In genomic region chr9:56075901-56076620, GRCm38 (mm10) we compare ENCODE assay signal across 8 mouse cellular contexts. TPM values are rescaled to one million over a fixed set of nuclear protein-coding genes. Genes with fewer than 3 reads are reported as not detected.
DNase-seq lines count a peak whose midpoint lies in the region; ATAC-seq lines count a peak whose summit lies in the region.

No protein-coding gene starts in this region.

- 38% methylated on average over 7 of the region's 7 CpGs for WGBS in embryonic facial prominence, embryonic 15.5 days
- WGBS in hindbrain, embryonic 16.5 days = 57% methylated on average over 7 of the region's 7 CpGs
- 39% methylated on average over 7 of the region's 7 CpGs for WGBS in liver, embryonic 11.5 days
- WGBS in neural tube, embryonic 13.5 days = 47% methylated on average over 7 of the region's 7 CpGs

- peak; percentile 39; the same call in 1 of the 2 replicates for ATAC-seq in embryonic facial prominence, embryonic 15.5 days (ENCODE audit: insufficient number of reproducible peaks, low FRiP score, low TSS enrichment, low read depth)
- peak; percentile 46 for ATAC-seq in hindbrain, embryonic 16.5 days
- ATAC-seq in liver, embryonic 11.5 days (replicated peaks; ENCODE audit: low FRiP score) = no peak
- ATAC-seq in neural tube, embryonic 13.5 days (ENCODE audit: low read depth) = no peak

- peak; percentile 17 for DNase-seq in adrenal gland, adult 2 months
- no peak for DNase-seq in adrenal gland, postnatal 36 days
- peak; percentile 50 for DNase-seq in liver, embryonic 11.5 days (ENCODE audit: low spot score)
- no peak for DNase-seq in cerebellum, adult 18-20 months
- no peak for DNase-seq in right cerebral cortex, postnatal 36 days (ENCODE audit: low spot score in 2 of 2)

- no peak overlapping the region for H3K4me2 ChIP-seq in embryonic facial prominence, embryonic 15.5 days (replicated peaks)
- H3K4me2 ChIP-seq in hindbrain, embryonic 16.5 days (ENCODE audit: low read length) = no peak overlapping the region
- H3K4me2 ChIP-seq in liver, embryonic 11.5 days = peak overlapping the region; percentile 19
- H3K4me2 ChIP-seq in neural tube, embryonic 13.5 days = no peak overlapping the region

- no peaks in the 10 kb centered on the region for H3K27me3 ChIP-seq in embryonic facial prominence, embryonic 15.5 days
- no peaks in the 10 kb centered on the region for H3K27me3 ChIP-seq in hindbrain, embryonic 16.5 days (replicated peaks; ENCODE audit: control insufficient read depth, insufficient read depth, low read length)
- H3K27me3 ChIP-seq in liver, embryonic 11.5 days (replicated peaks; ENCODE audit: control insufficient read depth, insufficient read depth, low read length) = no peaks in the 10 kb centered on the region
- no peaks in the 10 kb centered on the region for H3K27me3 ChIP-seq in neural tube, embryonic 13.5 days

- peaks cover 7% of the 10 kb centered on the region for H3K36me3 ChIP-seq in embryonic facial prominence, embryonic 15.5 days
- H3K36me3 ChIP-seq in hindbrain, embryonic 16.5 days (ENCODE audit: control insufficient read depth, insufficient read depth, low read length) = peaks cover 3% of the 10 kb centered on the region; the same call in 1 of the 2 replicates
- H3K36me3 ChIP-seq in liver, embryonic 11.5 days (ENCODE audit: control insufficient read depth, insufficient read depth, low read length) = no peaks in the 10 kb centered on the region
- H3K36me3 ChIP-seq in neural tube, embryonic 13.5 days = peaks cover 31% of the 10 kb centered on the region

- H3K4me3 ChIP-seq in embryonic facial prominence, embryonic 15.5 days (replicated peaks) = no peak overlapping the region
- no peak overlapping the region for H3K4me3 ChIP-seq in hindbrain, embryonic 16.5 days (ENCODE audit: low read length)
- no peak overlapping the region for H3K4me3 ChIP-seq in liver, embryonic 11.5 days (ENCODE audit: low read depth, low read length)
- H3K4me3 ChIP-seq in neural tube, embryonic 13.5 days = no peak overlapping the region

- H3K4me1 ChIP-seq in embryonic facial prominence, embryonic 15.5 days = peaks cover 20% of the 10 kb centered on the region
- peaks cover 9% of the 10 kb centered on the region; the same call in 1 of the 2 replicates for H3K4me1 ChIP-seq in hindbrain, embryonic 16.5 days (ENCODE audit: control insufficient read depth, insufficient read depth, low read depth, low read length)
- peaks cover 14% of the 10 kb centered on the region for H3K4me1 ChIP-seq in liver, embryonic 11.5 days (replicated peaks; ENCODE audit: control insufficient read depth, insufficient read depth, low read length)
- peaks cover 20% of the 10 kb centered on the region for H3K4me1 ChIP-seq in neural tube, embryonic 13.5 days (replicated peaks)

- H3K9me3 ChIP-seq in embryonic facial prominence, embryonic 15.5 days (replicated peaks) = no peaks in the 10 kb centered on the region
- no peaks in the 10 kb centered on the region for H3K9me3 ChIP-seq in hindbrain, embryonic 16.5 days (ENCODE audit: control insufficient read depth, low read length)
- no peaks in the 10 kb centered on the region for H3K9me3 ChIP-seq in liver, embryonic 11.5 days (ENCODE audit: control insufficient read depth, low read length)
- H3K9me3 ChIP-seq in neural tube, embryonic 13.5 days = no peaks in the 10 kb centered on the region

- 0 out of 2 replicates have a peak overlapping the region, but pooled peaks have one; percentile 17 for H3K27ac ChIP-seq in embryonic facial prominence, embryonic 15.5 days (replicated peaks)
- H3K27ac ChIP-seq in hindbrain, embryonic 16.5 days (ENCODE audit: low read depth, low read length) = peak overlapping the region; percentile 30
- peak overlapping the region; percentile 63; the same call in 1 of the 2 replicates for H3K27ac ChIP-seq in liver, embryonic 11.5 days (ENCODE audit: low read depth, low read length)
- H3K27ac ChIP-seq in neural tube, embryonic 13.5 days (replicated peaks) = peak overlapping the region; percentile 71

- H3K9ac ChIP-seq in embryonic facial prominence, embryonic 15.5 days = no peak overlapping the region
- no peak overlapping the region for H3K9ac ChIP-seq in hindbrain, embryonic 16.5 days (ENCODE audit: low read depth, low read length)
- H3K9ac ChIP-seq in liver, embryonic 11.5 days (ENCODE audit: low read depth, low read length) = no peak overlapping the region
- H3K9ac ChIP-seq in neural tube, embryonic 13.5 days = peak overlapping the region; percentile 46; the same call in 1 of the 2 replicates

RNA-seq across cellular contexts. Expression of gene Pstpip1, which starts 13.7 kb away (rescaled TPM):
- 1 to 10 TPM; 1.2 to 2.1 TPM for total RNA-seq in adrenal gland, adult 2 months (2021)
- polyA plus RNA-seq in adrenal gland, adult 2 months (2012; rRNA removed) = 2.0 and 3.1 TPM in 2 replicates
- 1 to 10 TPM in 1 of 2 experiments, under 1 TPM in 1; 0.89 to 1.0 TPM for total RNA-seq in adrenal gland, postnatal 36 days (2021)
- polyA plus RNA-seq in embryonic facial prominence, embryonic 15.5 days (2015; fragmentation: Nextera tagmentation; extraction: Ambion mirVana) = 4.6 and 4.8 TPM in 2 replicates
- polyA plus RNA-seq in hindbrain, embryonic 16.5 days (2015; fragmentation: Nextera tagmentation; extraction: Ambion mirVana) = 0.64 and 0.87 TPM in 2 replicates
- 1.6 and 1.8 TPM in 2 replicates for polyA plus RNA-seq in liver, embryonic 11.5 days (2014; fragmentation: Nextera tagmentation; extraction: Ambion mirVana)
- polyA plus RNA-seq in neural tube, embryonic 13.5 days (2015; fragmentation: Nextera tagmentation; extraction: Ambion mirVana) = 0.87 and 1.1 TPM in 2 replicates

RNA-seq across cellular contexts. Expression of gene Rcn2, which starts 34.4 kb away (rescaled TPM):
- total RNA-seq in adrenal gland, adult 2 months (2021) = 10 to 100 TPM; 26.0 to 47.8 TPM
- 129 and 145 TPM in 2 replicates for polyA plus RNA-seq in adrenal gland, adult 2 months (2012; rRNA removed)
- total RNA-seq in adrenal gland, postnatal 36 days (2021) = 10 to 100 TPM; 38.9 to 39.8 TPM
- 236 and 252 TPM in 2 replicates for polyA plus RNA-seq in embryonic facial prominence, embryonic 15.5 days (2015; fragmentation: Nextera tagmentation; extraction: Ambion mirVana)
- 271 and 279 TPM in 2 replicates for polyA plus RNA-seq in hindbrain, embryonic 16.5 days (2015; fragmentation: Nextera tagmentation; extraction: Ambion mirVana)
- polyA plus RNA-seq in liver, embryonic 11.5 days (2014; fragmentation: Nextera tagmentation; extraction: Ambion mirVana) = 104 and 108 TPM in 2 replicates
- 261 and 281 TPM in 2 replicates for polyA plus RNA-seq in neural tube, embryonic 13.5 days (2015; fragmentation: Nextera tagmentation; extraction: Ambion mirVana)

Comparison
In these comparisons a context has a peak if more than half of its experiments do, and no peak if none do; other contexts are left out.
1. DNase-seq: peak in adrenal gland, adult 2 months (single experiment) and liver, embryonic 11.5 days (single experiment); none in adrenal gland, postnatal 36 days (0 of 2), cerebellum, adult 18-20 months (0 of 2) and right cerebral cortex, postnatal 36 days (0 of 2).
2. ATAC-seq: peak in embryonic facial prominence, embryonic 15.5 days (single experiment) and hindbrain, embryonic 16.5 days (single experiment); none in liver, embryonic 11.5 days (single experiment) and neural tube, embryonic 13.5 days (single experiment).
3. H3K27ac ChIP-seq: peak in every context shown above with its lines; median percentile 71 in neural tube, embryonic 13.5 days; 63 in liver, embryonic 11.5 days; 30 in hindbrain, embryonic 16.5 days; 17 in embryonic facial prominence, embryonic 15.5 days.